18 mouse cellular contexts compared by ENCODE assay signal in genomic region chr8:111697655-111698054, GRCm38 (mm10). TPM values are rescaled to one million over a fixed set of nuclear protein-coding genes. Genes with fewer than 3 reads are reported as not detected.
"Had no signal": no experiment of that assay in that cellular context is flagged by ENCODE, and none has a peak within 500 bp of the region (broad histone marks: within the 10 kb centered on the region; RNA-seq: fewer than 3 reads in every experiment).

No protein-coding gene starts in this region.

- H3K9ac ChIP-seq: neural tube, embryonic 15.5 days; stomach, embryonic 15.5 days had no signal

- H3K9me3 ChIP-seq: neural tube, embryonic 15.5 days; stomach, embryonic 15.5 days had no signal

- H3K27me3 ChIP-seq: neural tube, embryonic 15.5 days; stomach, embryonic 15.5 days had no signal

- H3K4me2 ChIP-seq: neural tube, embryonic 15.5 days; stomach, embryonic 15.5 days had no signal

- H3K4me1 ChIP-seq: stomach, embryonic 15.5 days had no signal

- DNase-seq: retina, postnatal 1 day; right cerebral cortex, adult 18-20 months; right cerebral cortex, postnatal 14 days; right cerebral cortex, postnatal 25 days; right cerebral cortex, postnatal 4 days; spleen, adult 18-20 months; thymus, adult 18-20 months; thymus, adult 2 months; thymus, postnatal 14 days; thymus, postnatal 25 days; thymus, postnatal 36 days; thymus, postnatal 4 days had no signal

- H3K27ac ChIP-seq: neural tube, embryonic 15.5 days; stomach, embryonic 15.5 days; stomach, postnatal 0 days had no signal

- H3K36me3 ChIP-seq: neural tube, embryonic 15.5 days; stomach, embryonic 15.5 days had no signal

- H3K4me3 ChIP-seq: neural tube, embryonic 15.5 days; stomach, embryonic 15.5 days had no signal

RNA-seq across cellular contexts. Expression of gene Ctrb1, which starts 6.8 kb away (rescaled TPM):
- total RNA-seq: neutrophil, adult 5-6 weeks had no signal
- polyA plus RNA-seq: neural tube, embryonic 14.5 days; neural tube, embryonic 15.5 days; stomach, embryonic 14.5 days had no signal
